Mouse (Mus musculus): ENCODE results near the gene Sowaha.

The Sowaha gene

GRCm38 (mm10) chr11:53505026-53505663, 25.1 kb upstream of the Sowaha start:
- in situ Hi-C loops (cut with MboI, MseI) = no loop called here

GRCm38 (mm10) chr11:53504376-53504775, 24.3 kb upstream of the Sowaha start:
- in situ Hi-C loops (cut with MboI, MseI) = no loop called here

GRCm38 (mm10) chr11:53503738-53504137, 23.7 kb upstream of the Sowaha start:
- in situ Hi-C loops (cut with MboI, MseI) = no loop called here

- in situ Hi-C loops (cut with MboI, MseI) = no loop called here
Observed at GRCm38 (mm10) chr11:53502039-53502765, 22.1 kb upstream of the Sowaha start.

- in situ Hi-C loops (cut with MboI, MseI) = no loop called here
Observed at GRCm38 (mm10) chr11:53500569-53500968, 20.5 kb upstream of the Sowaha start.

GRCm38 (mm10) chr11:53496946-53497345, 16.9 kb upstream of the Sowaha start:
- in situ Hi-C loops (cut with MboI, MseI) = no loop called here

- in situ Hi-C loops (cut with MboI, MseI) = no loop called here
Observed at GRCm38 (mm10) chr11:53495417-53495816, 15.3 kb upstream of the Sowaha start.

GRCm38 (mm10) chr11:53493243-53493955, 13.3 kb upstream of the Sowaha start:
- in situ Hi-C loops (cut with MboI, MseI) = no loop called here

- in situ Hi-C loops (cut with MboI, MseI) = no loop called here
Observed at GRCm38 (mm10) chr11:53491954-53492401, 11.9 kb upstream of the Sowaha start.

GRCm38 (mm10) chr11:53489421-53489820, 9.3 kb upstream of the Sowaha start:
- in situ Hi-C loops (cut with MboI, MseI) = no loop called here

- in situ Hi-C loops (cut with MboI, MseI) = no loop called here
Observed at GRCm38 (mm10) chr11:53489007-53489406, 8.9 kb upstream of the Sowaha start.

GRCm38 (mm10) chr11:53486822-53487594, 6.9 kb upstream of the Sowaha start:
- in situ Hi-C loops (cut with MboI, MseI) = no loop called here

- in situ Hi-C loops (cut with MboI, MseI) = no loop called here
Observed at GRCm38 (mm10) chr11:53486351-53486750, 6.3 kb upstream of the Sowaha start.

GRCm38 (mm10) chr11:53485719-53486118, 5.6 kb upstream of the Sowaha start:
- in situ Hi-C loops (cut with MboI, MseI) = no loop called here

- in situ Hi-C loops (cut with MboI, MseI) = no loop called here
Observed at GRCm38 (mm10) chr11:53483159-53483891, 3.3 kb upstream of the Sowaha start.

GRCm38 (mm10) chr11:53481088-53481730, 1.1 kb upstream of the Sowaha start:
- in situ Hi-C loops (cut with MboI, MseI) = no loop called here

- in situ Hi-C loops (cut with MboI, MseI) = no loop called here
Observed at GRCm38 (mm10) chr11:53479171-53479782, 797 bp downstream of the Sowaha start.

- in situ Hi-C loops (cut with MboI, MseI) = no loop called here
Observed at GRCm38 (mm10) chr11:53478383-53479170, 1.5 kb downstream of the Sowaha start.

GRCm38 (mm10) chr11:53477833-53478232, 2.2 kb downstream of the Sowaha start:
- in situ Hi-C loops (cut with MboI, MseI) = no loop called here

All from regulatory T cell (primary cell).